Mouse (Mus musculus): ENCODE results near the gene Zfp712. TPM values are rescaled to one million over a fixed set of nuclear protein-coding genes. Genes with fewer than 3 reads are reported as not detected.

Gene Zfp712
- polyA plus RNA-seq (2012; rRNA removed): 0.16 and 0.19 TPM in 2 replicates

- H3K27ac ChIP-seq (ENCODE audit: insufficient read depth, low read depth, low read length): peak within 1 kb of the TSS; percentile 87
- WGBS: 1% methylated on average over 27 of the region's 27 CpGs
- TF ChIP-seq POLR2A (IDR thresholded peaks at IDR 0.05; ENCODE audit: low read depth, low read length): peak; percentile 76
- TF ChIP-seq CTCF (conservative IDR thresholded peaks at IDR 0.05; ENCODE audit: insufficient read depth, insufficient read length, low read depth, low read length): no peak
- H3K4me3 ChIP-seq (ENCODE audit: insufficient read depth, low read depth, low read length): peak within 1 kb of the TSS; percentile 88
- H3K4me1 ChIP-seq (ENCODE audit: control insufficient read depth, insufficient read depth, low read length): no peaks in the 10 kb centered on the region
- no peaks in the 10 kb centered on the region for H3K36me3 ChIP-seq (ENCODE audit: control insufficient read depth, insufficient read depth, low read length)
- no peaks in the 10 kb centered on the region for H3K27me3 ChIP-seq (replicated peaks; ENCODE audit: control insufficient read depth, insufficient read depth, low read length)
- peak; percentile 98 for DNase-seq
Measured at GRCm38 (mm10) chr13:67060786-67061358, at the start of gene Zfp712. TSS of gene Zfp712 (minus strand) at chr13:67061170.

- H3K27ac ChIP-seq (ENCODE audit: insufficient read depth, low read depth, low read length): no peak overlapping the region
- H3K4me3 ChIP-seq (ENCODE audit: insufficient read depth, low read depth, low read length): peak overlapping the region; percentile 18
- WGBS: 3% methylated on average over 9 of the region's 9 CpGs
- H3K27me3 ChIP-seq (replicated peaks; ENCODE audit: control insufficient read depth, insufficient read depth, low read length): no peaks in the 10 kb centered on the region
- H3K4me1 ChIP-seq (ENCODE audit: control insufficient read depth, insufficient read depth, low read length): peaks cover 4% of the 10 kb centered on the region
- no peak for DNase-seq
- no peaks in the 10 kb centered on the region for H3K36me3 ChIP-seq (ENCODE audit: control insufficient read depth, insufficient read depth, low read length)
- TF ChIP-seq POLR2A (IDR thresholded peaks at IDR 0.05; ENCODE audit: low read depth, low read length) (no peak), CTCF (conservative IDR thresholded peaks at IDR 0.05; ENCODE audit: insufficient read depth, insufficient read length, low read depth, low read length) (peak; percentile 60)
Measured at GRCm38 (mm10) chr13:67108821-67109206, 47.8 kb upstream of the Zfp712 start.

- Histone ChIP-seq H3K4me1 (ENCODE audit: control insufficient read depth, insufficient read depth, low read length) (peaks cover 4% of the 10 kb centered on the region), H3K27me3 (replicated peaks; ENCODE audit: control insufficient read depth, insufficient read depth, low read length) (no peaks in the 10 kb centered on the region), H3K36me3 (ENCODE audit: control insufficient read depth, insufficient read depth, low read length) (no peaks in the 10 kb centered on the region), H3K4me3 (ENCODE audit: insufficient read depth, low read depth, low read length) (peak within 1 kb of the TSS; percentile 85), H3K27ac (ENCODE audit: insufficient read depth, low read depth, low read length) (peak within 1 kb of the TSS; percentile 85)
- TF ChIP-seq CTCF (conservative IDR thresholded peaks at IDR 0.05; ENCODE audit: insufficient read depth, insufficient read length, low read depth, low read length): peak; percentile 57
- peak; percentile 28 for TF ChIP-seq POLR2A (IDR thresholded peaks at IDR 0.05; ENCODE audit: low read depth, low read length)
- DNase-seq: peak; percentile 99
- whole genome bisulfite sequencing: under 1% methylated on average over 17 of the region's 17 CpGs
Measured at GRCm38 (mm10) chr13:67108194-67108820, 47.3 kb upstream of the Zfp712 start, which contains the start of gene Gm28557. TSS of gene Gm28557 (minus strand) at chr13:67108604.

GRCm38 (mm10) chr13:67107681-67108080, 46.7 kb upstream of the Zfp712 start:
- Histone ChIP-seq H3K27ac (ENCODE audit: insufficient read depth, low read depth, low read length) (no peak overlapping the region), H3K4me1 (ENCODE audit: control insufficient read depth, insufficient read depth, low read length) (peaks cover 4% of the 10 kb centered on the region), H3K4me3 (ENCODE audit: insufficient read depth, low read depth, low read length) (peak overlapping the region; percentile 85), H3K27me3 (replicated peaks; ENCODE audit: control insufficient read depth, insufficient read depth, low read length) (no peaks in the 10 kb centered on the region), H3K36me3 (ENCODE audit: control insufficient read depth, insufficient read depth, low read length) (no peaks in the 10 kb centered on the region)
- TF ChIP-seq CTCF (conservative IDR thresholded peaks at IDR 0.05; ENCODE audit: insufficient read depth, insufficient read length, low read depth, low read length): no peak
- TF ChIP-seq POLR2A (IDR thresholded peaks at IDR 0.05; ENCODE audit: low read depth, low read length): no peak
- WGBS: 29% methylated on average over 9 of the region's 9 CpGs
- DNase-seq: no peak

GRCm38 (mm10) chr13:67097876-67098275, 36.9 kb upstream of the Zfp712 start, which contains the start of gene Zfp708:
TSS of gene Zfp708 (minus strand) at chr13:67097976.
- Histone ChIP-seq H3K27me3 (replicated peaks; ENCODE audit: control insufficient read depth, insufficient read depth, low read length) (no peaks in the 10 kb centered on the region), H3K4me3 (ENCODE audit: insufficient read depth, low read depth, low read length) (no peak within 1 kb of the TSS), H3K36me3 (ENCODE audit: control insufficient read depth, insufficient read depth, low read length) (peaks cover 2% of the 10 kb centered on the region; the same call in 1 of the 2 replicates), H3K27ac (ENCODE audit: insufficient read depth, low read depth, low read length) (no peak within 1 kb of the TSS), H3K4me1 (ENCODE audit: control insufficient read depth, insufficient read depth, low read length) (no peaks in the 10 kb centered on the region)
- TF ChIP-seq POLR2A (IDR thresholded peaks at IDR 0.05; ENCODE audit: low read depth, low read length) (no peak), CTCF (conservative IDR thresholded peaks at IDR 0.05; ENCODE audit: insufficient read depth, insufficient read length, low read depth, low read length) (no peak)
- 91% methylated on average over 10 of the region's 10 CpGs for WGBS
- no peak for DNase-seq

- DNase-seq: no peak
- no peaks in the 10 kb centered on the region for H3K36me3 ChIP-seq (ENCODE audit: control insufficient read depth, insufficient read depth, low read length)
- TF ChIP-seq CTCF (conservative IDR thresholded peaks at IDR 0.05; ENCODE audit: insufficient read depth, insufficient read length, low read depth, low read length): no peak
- TF ChIP-seq POLR2A (IDR thresholded peaks at IDR 0.05; ENCODE audit: low read depth, low read length): no peak
- H3K4me1 ChIP-seq (ENCODE audit: control insufficient read depth, insufficient read depth, low read length): no peaks in the 10 kb centered on the region
- H3K27me3 ChIP-seq (replicated peaks; ENCODE audit: control insufficient read depth, insufficient read depth, low read length): no peaks in the 10 kb centered on the region
- H3K27ac ChIP-seq (ENCODE audit: insufficient read depth, low read depth, low read length): no peak overlapping the region
- H3K4me3 ChIP-seq (ENCODE audit: insufficient read depth, low read depth, low read length): no peak overlapping the region
- WGBS: 97% methylated on average over 1 of the region's 1 CpGs
Measured at GRCm38 (mm10) chr13:67090154-67090553, 29.2 kb upstream of the Zfp712 start.

GRCm38 (mm10) chr13:67081946-67082345, 21.0 kb upstream of the Zfp712 start:
- no peaks in the 10 kb centered on the region for H3K27me3 ChIP-seq (replicated peaks; ENCODE audit: control insufficient read depth, insufficient read depth, low read length)
- H3K4me3 ChIP-seq (ENCODE audit: insufficient read depth, low read depth, low read length): no peak overlapping the region
- 72% methylated on average over 1 of the region's 1 CpGs for WGBS
- H3K4me1 ChIP-seq (ENCODE audit: control insufficient read depth, insufficient read depth, low read length): peaks cover 7% of the 10 kb centered on the region; the same call in 1 of the 2 replicates
- peaks cover 3% of the 10 kb centered on the region; the same call in 1 of the 2 replicates for H3K36me3 ChIP-seq (ENCODE audit: control insufficient read depth, insufficient read depth, low read length)
- DNase-seq: no peak
- TF ChIP-seq POLR2A (IDR thresholded peaks at IDR 0.05; ENCODE audit: low read depth, low read length): no peak
- TF ChIP-seq CTCF (conservative IDR thresholded peaks at IDR 0.05; ENCODE audit: insufficient read depth, insufficient read length, low read depth, low read length): no peak
- peak overlapping the region; percentile 78 for H3K27ac ChIP-seq (ENCODE audit: insufficient read depth, low read depth, low read length)
